In the genomic region with DNA sequence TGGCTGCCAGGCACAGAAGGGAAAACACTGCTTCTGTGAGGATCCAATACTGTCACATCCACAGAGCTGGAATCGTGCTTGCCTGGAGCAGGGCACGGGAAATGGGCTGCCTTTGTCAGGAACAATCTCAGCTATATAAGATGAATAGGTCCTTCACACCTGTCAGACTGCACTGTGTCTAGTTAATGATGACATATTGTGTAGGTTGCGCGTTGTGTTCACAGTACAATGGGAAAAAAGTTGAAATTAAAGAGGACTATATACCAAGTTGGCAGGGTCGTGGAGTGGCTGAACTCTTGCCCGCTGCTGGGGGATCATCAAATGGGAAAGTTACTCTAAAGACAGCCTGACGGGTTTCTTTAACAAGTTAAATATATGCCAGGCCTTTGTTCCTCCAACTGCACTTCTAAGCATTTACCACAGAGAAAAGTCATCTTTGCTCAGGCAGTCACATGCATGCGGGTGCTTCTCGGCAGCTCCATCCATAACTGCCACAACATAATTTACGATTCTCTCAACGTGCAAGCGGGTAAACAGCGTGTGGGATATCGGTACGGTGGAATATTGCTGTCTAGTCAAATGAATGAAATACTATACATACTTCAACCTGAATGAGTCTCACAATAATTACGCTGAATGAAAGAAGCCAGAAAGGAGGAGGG, we compare ENCODE assay signal across 17 mouse cellular contexts.
A peak's percentile ranks its signal among the peaks of the same experiment; 100 is the strongest.
DNase-seq lines count a peak whose midpoint lies in the region; ATAC-seq lines count a peak whose summit lies in the region.
"Had no signal": no experiment of that assay in that cellular context is flagged by ENCODE, and none has a peak within 500 bp of the region (broad histone marks: within the 10 kb centered on the region; RNA-seq: fewer than 3 reads in every experiment).

No protein-coding gene starts in this region.

- WGBS in neural tube, embryonic 11.5 days, result 44% methylated on average over 16 of the region's 16 CpGs
- WGBS in neural tube, embryonic 13.5 days, result 24% methylated on average over 16 of the region's 16 CpGs

- peak; percentile 74 for ATAC-seq in neural tube, embryonic 11.5 days (ENCODE audit: insufficient read depth, low FRiP score, low TSS enrichment)
- ATAC-seq in neural tube, embryonic 13.5 days (ENCODE audit: low read depth), result peak; percentile 54
- ATAC-seq: forebrain, embryonic 16.5 days; inflammation-experienced regulatory T-cells, adult 6 months had no signal

- no peaks in the 10 kb centered on the region for H3K36me3 ChIP-seq in neural tube, embryonic 11.5 days (ENCODE audit: control insufficient read depth, insufficient read depth, low read length)
- no peaks in the 10 kb centered on the region for H3K36me3 ChIP-seq in neural tube, embryonic 13.5 days
- H3K36me3 ChIP-seq: embryonic facial prominence, embryonic 12.5 days had no signal

- H3K27ac ChIP-seq in neural tube, embryonic 11.5 days (ENCODE audit: low read depth, low read length), result no peak overlapping the region
- H3K27ac ChIP-seq in neural tube, embryonic 13.5 days (replicated peaks), result no peak overlapping the region
- H3K27ac ChIP-seq: embryonic facial prominence, embryonic 12.5 days had no signal

- no peaks in the 10 kb centered on the region for H3K9me3 ChIP-seq in neural tube, embryonic 11.5 days (ENCODE audit: control insufficient read depth, low read length)
- H3K9me3 ChIP-seq in neural tube, embryonic 13.5 days, result no peaks in the 10 kb centered on the region

- H3K9ac ChIP-seq in neural tube, embryonic 11.5 days (ENCODE audit: low read length), result no peak overlapping the region
- H3K9ac ChIP-seq in neural tube, embryonic 13.5 days, result no peak overlapping the region
- H3K9ac ChIP-seq: embryonic facial prominence, embryonic 12.5 days; heart, embryonic 13.5 days had no signal

- no peak overlapping the region for H3K4me2 ChIP-seq in neural tube, embryonic 11.5 days (ENCODE audit: low read depth)
- no peak overlapping the region for H3K4me2 ChIP-seq in neural tube, embryonic 13.5 days
- H3K4me2 ChIP-seq: embryonic facial prominence, embryonic 12.5 days; heart, embryonic 13.5 days had no signal

- H3K4me1 ChIP-seq in neural tube, embryonic 11.5 days (ENCODE audit: control insufficient read depth, insufficient read depth, low read length), result peaks cover 17% of the 10 kb centered on the region
- H3K4me1 ChIP-seq in neural tube, embryonic 13.5 days (replicated peaks), result peaks cover 33% of the 10 kb centered on the region

- H3K4me3 ChIP-seq in neural tube, embryonic 11.5 days (ENCODE audit: low read depth, low read length), result no peak overlapping the region
- H3K4me3 ChIP-seq in neural tube, embryonic 13.5 days, result no peak overlapping the region
- H3K4me3 ChIP-seq: embryonic facial prominence, embryonic 12.5 days; heart, embryonic 13.5 days had no signal

- intact Hi-C loops in heart, postnatal 10 days (cut with DNase I), result loop anchor here (5.0 kb wide), 2 partner anchors 208 to 228 kb away; a partner anchor contains a TSS
- intact Hi-C loops in gastrocnemius, postnatal 14 days (cut with DNase I; ENCODE audit: low total_unique reads), result no loop called here

- no peaks in the 10 kb centered on the region for H3K27me3 ChIP-seq in neural tube, embryonic 11.5 days (ENCODE audit: control insufficient read depth, insufficient read depth, low read length)
- no peaks in the 10 kb centered on the region for H3K27me3 ChIP-seq in neural tube, embryonic 13.5 days
- H3K27me3 ChIP-seq: embryonic facial prominence, embryonic 12.5 days; heart, embryonic 13.5 days had no signal

- DNase-seq in heart, adult 11 months, result peak; percentile 79
- DNase-seq in heart, postnatal 10 days, result no peak
- DNase-seq in neural tube, embryonic 11.5 days (ENCODE audit: low spot score), result no peak
- no peak for DNase-seq in neural tube, embryonic 10.5 days (ENCODE audit: extremely low spot score, low spot score)
- DNase-seq in cerebellum, adult 8-10 months, result no peak
- no peak for DNase-seq in gastrocnemius, postnatal 14 days
- DNase-seq: adrenal gland, postnatal 10 days; cerebellum, adult 11 months; cerebellum, adult 9-10 months; cerebellum, postnatal 25 days; gastrocnemius, postnatal 25 days; heart, postnatal 4 days had no signal
